Mouse (Mus musculus): ENCODE results near the gene Gpam. TPM values are rescaled to one million over a fixed set of nuclear protein-coding genes. Genes with fewer than 3 reads are reported as not detected.

Gpam gene
- total and polyA plus RNA-seq, 3 experiments = 8.8 to 12.5 (median 12.3) TPM

- Histone ChIP-seq H3K27ac (ENCODE audit: insufficient read depth, low read depth) (no peak overlapping the region), H3K36me3 (replicated peaks in 1 of 2; ENCODE audit: control insufficient read depth in 1 of 2, insufficient read depth in 1 of 2, low read length in 1 of 2) (peaks cover 33 to 70% of the 10 kb centered on the region in 2 experiments), H3K9me3 (replicated peaks; ENCODE audit: low read length) (peaks cover 2% of the 10 kb centered on the region), H3K27me3 (replicated peaks) (no peaks in the 10 kb centered on the region), H3K9ac (ENCODE audit: insufficient read depth, low read depth) (no peak overlapping the region), H3K4me1 (ENCODE audit: control insufficient read depth in 1 of 2, insufficient read depth in 2 of 2) (no peaks in the 10 kb centered on the region), H3K4me2 (ENCODE audit: insufficient read depth, low read depth, poor library complexity, severe bottlenecking) (no peak overlapping the region), H3K79me2 (replicated peaks; ENCODE audit: control insufficient read depth, extremely low read depth, insufficient read depth, poor library complexity, severe bottlenecking) (no peaks in the 10 kb centered on the region), H3K4me3 (replicated peaks in 1 of 3; ENCODE audit: low read depth in 2 of 3, low read length in 2 of 3, poor library complexity in 1 of 3) (no peak overlapping the region)
- dilution Hi-C loops (cut with MboI; ENCODE audit: extremely low pct_ligation_motif_present, extremely low pct_unique_long_range_greater_than_20kb, low sequenced_read_pairs) = no loop called here
- no peak for DNase-seq (ENCODE audit: extremely low read depth)
- TF ChIP-seq ZC3H11A (IDR thresholded peaks at IDR 0.05; ENCODE audit: low read depth, low read length) = no peak
- TF ChIP-seq RAD21 (IDR thresholded peaks at IDR 0.05; ENCODE audit: low read depth, low read length) = no peak
- no peak for TF ChIP-seq NRF1 (IDR thresholded peaks at IDR 0.05; ENCODE audit: low read depth, low read length)
- TF ChIP-seq HCFC1 (IDR thresholded peaks at IDR 0.05; ENCODE audit: low read depth, low read length) = no peak
- no peak for TF ChIP-seq E2F4 (IDR thresholded peaks at IDR 0.05; ENCODE audit: insufficient replicate concordance, low read depth, low read length)
- TF ChIP-seq SIN3A (IDR thresholded peaks at IDR 0.05; ENCODE audit: low read length) = no peak
- TF ChIP-seq MAZ (IDR thresholded peaks at IDR 0.05; ENCODE audit: low read depth, low read length) = no peak
- TF ChIP-seq BHLHE40 (IDR thresholded peaks at IDR 0.05; ENCODE audit: low read depth, low read length) = no peak
- no peak for TF ChIP-seq NELFE (IDR thresholded peaks at IDR 0.05; ENCODE audit: low read depth, low read length)
- no peak for TF ChIP-seq RCOR1 (conservative IDR thresholded peaks at IDR 0.05; ENCODE audit: low read depth, low read length)
- in situ Hi-C loops (cut with MboI; ENCODE audit: low pct_ligation_motif_present, low pct_unique_long_range_greater_than_20kb, low sequenced_read_pairs) = loop anchor here (5.0 to 10.0 kb wide), 2 partner anchors 133 to 144 kb away; no protein-coding TSS in a partner anchor
Measured at GRCm38 (mm10) chr19:55069054-55069453, 58.0 kb downstream of the Gpam start.

GRCm38 (mm10) chr19:55063272-55063671, 63.8 kb downstream of the Gpam start:
- Histone ChIP-seq H3K27ac (ENCODE audit: insufficient read depth, low read depth) (no peak overlapping the region), H3K79me2 (replicated peaks; ENCODE audit: control insufficient read depth, extremely low read depth, insufficient read depth, poor library complexity, severe bottlenecking) (no peaks in the 10 kb centered on the region), H3K9ac (ENCODE audit: insufficient read depth, low read depth) (no peak overlapping the region), H3K27me3 (replicated peaks) (no peaks in the 10 kb centered on the region), H3K4me2 (ENCODE audit: insufficient read depth, low read depth, poor library complexity, severe bottlenecking) (no peak overlapping the region), H3K4me3 (replicated peaks in 1 of 3; ENCODE audit: low read depth in 2 of 3, low read length in 2 of 3, poor library complexity in 1 of 3) (no peak overlapping the region), H3K36me3 (replicated peaks in 1 of 2; ENCODE audit: control insufficient read depth in 1 of 2, insufficient read depth in 1 of 2, low read length in 1 of 2) (peaks cover 0 to 17% of the 10 kb centered on the region in 2 experiments), H3K4me1 (ENCODE audit: control insufficient read depth in 1 of 2, insufficient read depth in 2 of 2) (peaks cover 6 to 24% of the 10 kb centered on the region in 2 experiments; a peak in 3 of 4 replicates), H3K9me3 (replicated peaks; ENCODE audit: low read length) (peaks cover 16% of the 10 kb centered on the region)
- DNase-seq (ENCODE audit: extremely low read depth) = peak; percentile 43
- dilution Hi-C loops (cut with MboI; ENCODE audit: extremely low pct_ligation_motif_present, extremely low pct_unique_long_range_greater_than_20kb, low sequenced_read_pairs) = no loop called here
- TF ChIP-seq MAX (IDR thresholded peaks at IDR 0.05; ENCODE audit: low read length) = no peak
- TF ChIP-seq TCF12 (IDR thresholded peaks at IDR 0.05; ENCODE audit: low read depth, low read length) = no peak
- no peak for TF ChIP-seq NELFE (IDR thresholded peaks at IDR 0.05; ENCODE audit: low read depth, low read length)
- no peak for TF ChIP-seq CHD1 (IDR thresholded peaks at IDR 0.05; ENCODE audit: low read depth, low read length)
- no peak for TF ChIP-seq SIN3A (IDR thresholded peaks at IDR 0.05; ENCODE audit: low read length)
- no peak for TF ChIP-seq CTCF (conservative IDR thresholded peaks at IDR 0.05 in 1 of 2, IDR thresholded peaks at IDR 0.05 in 1 of 2; ENCODE audit: low read depth in 2 of 2, low read length in 2 of 2)
- no peak for TF ChIP-seq RAD21 (IDR thresholded peaks at IDR 0.05; ENCODE audit: low read depth, low read length)
- no peak for TF ChIP-seq MYC (IDR thresholded peaks at IDR 0.05; ENCODE audit: low read depth, low read length)
- no peak for TF ChIP-seq ZC3H11A (IDR thresholded peaks at IDR 0.05; ENCODE audit: low read depth, low read length)
- TF ChIP-seq TBP (conservative IDR thresholded peaks at IDR 0.05; ENCODE audit: low read depth, low read length) = no peak
- no peak for TF ChIP-seq POLR2A (IDR thresholded peaks at IDR 0.05; ENCODE audit: low read depth, low read length)
- TF ChIP-seq BHLHE40 (IDR thresholded peaks at IDR 0.05; ENCODE audit: low read depth, low read length) = no peak
- in situ Hi-C loops (cut with MboI; ENCODE audit: low pct_ligation_motif_present, low pct_unique_long_range_greater_than_20kb, low sequenced_read_pairs) = loop anchor here (10.0 kb wide), 1 partner anchor 138 kb away; no protein-coding TSS in a partner anchor
